Mouse (Mus musculus) embryonic facial prominence, embryonic 12.5 days (tissue): Measurements from ENCODE around the gene Sez6l. TPM values are rescaled to one million over a fixed set of nuclear protein-coding genes. Genes with fewer than 3 reads are reported as not detected.

Experiments
- ATAC-seq: fragments of 200-750 bp; cut with Nextera tagmentation; 2 replicates; pipeline ENCODE4 v1.8.0; 2017; ENCODE audit not compliant: insufficient number of reproducible peaks, insufficient read depth, low FRiP score, low TSS enrichment
- H3K27ac ChIP-seq: fragments of 300-500 bp; sonication (generic); 2 replicates; pipeline ENCODE4 v1.5.1; 2016; ENCODE audit warnings: mild to moderate bottlenecking
- H3K27me3 ChIP-seq: fragments of 300-500 bp; sonication (generic); 2 replicates; pipeline ENCODE4 v1.6.1; 2016; ENCODE audit warnings: mild to moderate bottlenecking, moderate library complexity
- H3K36me3 ChIP-seq: fragments of 300-500 bp; sonication (generic); 2 replicates; pipeline ENCODE4 v1.6.1; 2016; ENCODE audit warnings: mild to moderate bottlenecking
- H3K4me1 ChIP-seq: fragments of 300-500 bp; sonication (generic); 2 replicates; pipeline ENCODE4 v1.6.1; 2016
- H3K4me2 ChIP-seq: fragments of 300-500 bp; sonication (generic); replicated peaks from 2 replicates; pipeline ENCODE4 v1.6.1; 2016; ENCODE audit warnings: mild to moderate bottlenecking, moderate library complexity
- H3K4me3 ChIP-seq: fragments of 300-500 bp; sonication (generic); 2 replicates; pipeline ENCODE4 v1.5.1; 2016; ENCODE audit warnings: mild to moderate bottlenecking
- H3K9ac ChIP-seq: fragments of 300-500 bp; sonication (generic); 2 replicates; pipeline ENCODE4 v1.6.1; 2016; ENCODE audit warnings: mild to moderate bottlenecking, moderate library complexity
- H3K9me3 ChIP-seq: fragments of 300-500 bp; sonication (generic); 2 replicates; pipeline ENCODE4 v1.6.1; 2016; ENCODE audit warnings: mild to moderate bottlenecking, moderate library complexity
- WGBS: fragments of 180-500 bp; shearing (Covaris S2); methylation state at CpG from one replicate; pipeline ENCODE4 v1.1.7; 2016; 5-methylcytosine and 5-hydroxymethylcytosine counted together
- polyA plus RNA-seq: library from polyadenylated mRNA; unstranded; fragments of >200 nt; fragmentation: Nextera tagmentation; extraction: Ambion mirVana; gene quantifications from 2 replicates; pipeline ENCODE4 v1.2.1, GENCODE M21; 2016

Sez6l gene
- polyA plus RNA-seq, 1 experiment from 2014 or later, result 0.77 TPM

DNA sequence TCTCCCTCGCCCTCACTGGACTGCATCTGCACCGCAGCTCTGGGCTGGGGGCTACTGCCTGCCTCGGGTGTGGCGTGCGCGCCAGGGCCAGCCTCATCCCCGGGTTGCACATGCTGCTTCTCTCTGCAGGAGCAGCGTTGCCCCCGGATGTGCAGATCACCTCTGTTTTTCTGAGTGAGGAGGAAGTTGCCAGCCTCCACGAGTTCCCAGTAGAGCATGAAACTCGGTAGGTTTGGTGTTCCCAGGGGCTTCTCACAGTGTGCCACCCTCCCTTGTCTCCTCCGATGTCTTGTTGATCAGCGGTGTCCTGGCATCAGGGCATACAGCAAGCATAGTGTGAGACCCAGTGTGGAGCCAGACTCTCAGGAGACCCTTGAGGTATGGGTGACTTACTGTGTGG, 207.7 kb downstream of the Sez6l start:
- no peak overlapping the region for H3K4me3 ChIP-seq
- no peaks in the 10 kb centered on the region for H3K9me3 ChIP-seq
- 89% methylated on average over 13 of the region's 13 CpGs for WGBS
- H3K4me2 ChIP-seq, result no peak overlapping the region
- H3K36me3 ChIP-seq, result peaks cover 82% of the 10 kb centered on the region
- H3K27me3 ChIP-seq, result no peaks in the 10 kb centered on the region
- no peaks in the 10 kb centered on the region for H3K4me1 ChIP-seq
- no peak for ATAC-seq
- no peak overlapping the region for H3K9ac ChIP-seq
- no peak overlapping the region for H3K27ac ChIP-seq

Other genes with a start within 250 kb of the Sez6l start
- gene Srrd, start 234.1 kb downstream of the Sez6l start, polyA plus RNA-seq, result 54.2 and 57.1 TPM in 2 replicates
- gene Hps4, start 234.1 kb downstream of the Sez6l start, polyA plus RNA-seq, result 40.0 and 44.0 TPM in 2 replicates
- 0.41 and 0.67 TPM in 2 replicates for gene Gm6583, start 221.2 kb downstream of the Sez6l start, polyA plus RNA-seq
- gene Asphd2, start 182.3 kb downstream of the Sez6l start, polyA plus RNA-seq, result 32.7 and 33.7 TPM in 2 replicates
- gene Gm6588, start 127.8 kb downstream of the Sez6l start, polyA plus RNA-seq, result not detected in 2 replicates